Mouse (Mus musculus): ENCODE results near the gene Tmem25. TPM values are rescaled to one million over a fixed set of nuclear protein-coding genes. Genes with fewer than 3 reads are reported as not detected.

Gene Tmem25
- polyA plus RNA-seq, 1 experiment from 2014 or later = 1.3 TPM

DNA sequence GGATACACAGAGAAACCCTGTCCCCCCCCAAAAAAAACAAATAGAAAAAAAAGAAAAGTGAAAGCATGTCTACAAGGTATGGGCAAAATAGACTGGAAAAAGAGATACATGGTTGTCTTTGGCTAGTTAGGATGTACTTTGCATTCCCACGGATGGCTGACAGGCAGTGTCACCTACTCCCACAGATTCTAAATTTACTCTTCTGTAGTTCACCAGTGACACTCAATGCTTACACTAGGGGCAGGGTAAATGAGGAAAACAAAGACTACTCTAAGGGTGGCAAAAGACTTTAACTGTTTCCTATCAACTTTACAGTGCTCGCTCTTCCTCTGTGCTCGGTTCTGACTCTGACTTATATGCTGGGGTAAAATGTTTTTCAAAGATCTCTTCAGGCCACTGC is 52.4 kb downstream of the Tmem25 start:
- no peaks in the 10 kb centered on the region for H3K9me3 ChIP-seq (ENCODE audit: control insufficient read depth, low read length)
- no peak overlapping the region for H3K9ac ChIP-seq (ENCODE audit: low read length)
- 76% methylated on average over 3 of the region's 3 CpGs for WGBS
- no peak overlapping the region for H3K4me3 ChIP-seq (ENCODE audit: control insufficient read depth in 1 of 2, insufficient read depth in 1 of 2, low read depth in 1 of 2, low read length in 2 of 2)
- H3K27me3 ChIP-seq (ENCODE audit: control insufficient read depth, insufficient read depth, low read length) = no peaks in the 10 kb centered on the region
- ATAC-seq (ENCODE audit: insufficient number of reproducible peaks, insufficient read depth, low FRiP score, low read depth) = no peak
- H3K36me3 ChIP-seq (ENCODE audit: control insufficient read depth, insufficient read depth, low read length) = peaks cover 98% of the 10 kb centered on the region
- H3K4me1 ChIP-seq (ENCODE audit: control insufficient read depth in 2 of 2, insufficient read depth in 2 of 2, low read length in 2 of 2) = no peaks in the 10 kb centered on the region
- no peak overlapping the region for H3K4me2 ChIP-seq (ENCODE audit: low read length)
- H3K27ac ChIP-seq (replicated peaks in 1 of 2; ENCODE audit: control insufficient read depth in 1 of 2, insufficient read depth in 1 of 2, low read depth in 2 of 2, low read length in 2 of 2) = no peak overlapping the region

DNA sequence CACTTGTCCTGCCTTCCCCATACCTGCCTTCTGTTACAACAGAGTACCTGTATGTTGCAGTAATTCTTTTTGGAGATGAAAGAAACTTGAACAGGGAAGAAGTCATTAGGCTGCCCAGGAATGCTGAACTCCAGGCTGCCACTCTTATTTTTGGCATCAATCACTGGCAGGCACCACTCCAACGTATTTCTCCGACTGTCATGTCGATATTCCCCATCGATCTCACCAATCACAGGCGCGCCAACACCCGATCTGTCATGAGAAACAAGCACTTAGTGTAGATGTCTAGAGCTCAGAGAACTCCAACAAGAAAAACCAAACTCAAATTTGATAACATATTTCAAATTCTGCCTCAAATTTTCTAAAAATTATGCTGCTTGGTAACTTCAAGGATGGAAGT is 53.7 kb downstream of the Tmem25 start:
- no peaks in the 10 kb centered on the region for H3K27me3 ChIP-seq (ENCODE audit: control insufficient read depth, insufficient read depth, low read length)
- H3K4me1 ChIP-seq (ENCODE audit: control insufficient read depth in 2 of 2, insufficient read depth in 2 of 2, low read length in 2 of 2) = no peaks in the 10 kb centered on the region
- no peak overlapping the region for H3K9ac ChIP-seq (ENCODE audit: low read length)
- H3K36me3 ChIP-seq (ENCODE audit: control insufficient read depth, insufficient read depth, low read length) = peaks cover 87% of the 10 kb centered on the region
- H3K9me3 ChIP-seq (ENCODE audit: control insufficient read depth, low read length) = no peaks in the 10 kb centered on the region
- H3K4me3 ChIP-seq (ENCODE audit: control insufficient read depth in 1 of 2, insufficient read depth in 1 of 2, low read depth in 1 of 2, low read length in 2 of 2) = no peak overlapping the region
- no peak overlapping the region for H3K4me2 ChIP-seq (ENCODE audit: low read length)
- WGBS = 93% methylated on average over 7 of the region's 7 CpGs
- no peak overlapping the region for H3K27ac ChIP-seq (replicated peaks in 1 of 2; ENCODE audit: control insufficient read depth in 1 of 2, insufficient read depth in 1 of 2, low read depth in 2 of 2, low read length in 2 of 2)
- no peak for ATAC-seq (ENCODE audit: insufficient number of reproducible peaks, insufficient read depth, low FRiP score, low read depth)

Other genes starting within 250 kb of the Tmem25 start
- gene Cxcr5, start 237.4 kb downstream of the Tmem25 start, polyA plus RNA-seq (2014; fragmentation: Nextera tagmentation; extraction: Ambion mirVana) = not detected in 2 replicates
- 12.9 and 14.9 TPM in 2 replicates for gene Ddx6, start 194.4 kb downstream of the Tmem25 start, polyA plus RNA-seq (2014; fragmentation: Nextera tagmentation; extraction: Ambion mirVana)
- not detected in 2 replicates for gene Treh, start 126.1 kb downstream of the Tmem25 start, polyA plus RNA-seq (2014; fragmentation: Nextera tagmentation; extraction: Ambion mirVana)
- 23.2 and 25.4 TPM in 2 replicates for gene Phldb1, start 64.1 kb downstream of the Tmem25 start, polyA plus RNA-seq (2014; fragmentation: Nextera tagmentation; extraction: Ambion mirVana)
- gene Arcn1, start 31.5 kb downstream of the Tmem25 start, polyA plus RNA-seq (2014; fragmentation: Nextera tagmentation; extraction: Ambion mirVana) = 126 and 131 TPM in 2 replicates
- 67.7 and 73.8 TPM in 2 replicates for gene Ift46, start 31.4 kb downstream of the Tmem25 start, polyA plus RNA-seq (2014; fragmentation: Nextera tagmentation; extraction: Ambion mirVana)
- gene Ttc36, start 3.8 kb upstream of the Tmem25 start, polyA plus RNA-seq (2014; fragmentation: Nextera tagmentation; extraction: Ambion mirVana) = 1.3 TPM in 1 of 2 replicates, not detected in the other
- gene Kmt2a, start 82.0 kb upstream of the Tmem25 start, polyA plus RNA-seq (2014; fragmentation: Nextera tagmentation; extraction: Ambion mirVana) = 9.6 and 10.4 TPM in 2 replicates
- gene Atp5l, start 121.4 kb upstream of the Tmem25 start, polyA plus RNA-seq (2014; fragmentation: Nextera tagmentation; extraction: Ambion mirVana) = 1,362 and 1,405 TPM in 2 replicates
- 21.7 and 25.7 TPM in 2 replicates for gene Ube4a, start 166.3 kb upstream of the Tmem25 start, polyA plus RNA-seq (2014; fragmentation: Nextera tagmentation; extraction: Ambion mirVana)
- 0.20 TPM in 1 of 2 replicates, not detected in the other for gene Cd3g, start 181.1 kb upstream of the Tmem25 start, polyA plus RNA-seq (2014; fragmentation: Nextera tagmentation; extraction: Ambion mirVana)
- not detected in 2 replicates for gene Cd3d, start 182.5 kb upstream of the Tmem25 start, polyA plus RNA-seq (2014; fragmentation: Nextera tagmentation; extraction: Ambion mirVana)
- gene Cd3e, start 210.3 kb upstream of the Tmem25 start, polyA plus RNA-seq (2014; fragmentation: Nextera tagmentation; extraction: Ambion mirVana) = not detected in 2 replicates
- gene Mpzl2, start 240.5 kb upstream of the Tmem25 start, polyA plus RNA-seq (2014; fragmentation: Nextera tagmentation; extraction: Ambion mirVana) = 0.59 and 1.1 TPM in 2 replicates

All from heart, embryonic 14.5 days (tissue).